11 mouse cellular contexts compared by ENCODE assay signal in genomic region chr15:99814554-99815260, GRCm38 (mm10). TPM values are rescaled to one million over a fixed set of nuclear protein-coding genes. Genes with fewer than 3 reads are reported as not detected.
DNase-seq lines count a peak whose midpoint lies in the region; ATAC-seq and TF ChIP-seq lines count a peak whose summit lies in the region.
"Had no signal": no experiment of that assay in that cellular context is flagged by ENCODE, and none has a peak within 500 bp of the region (broad histone marks: within the 10 kb centered on the region; RNA-seq: fewer than 3 reads in every experiment).

No protein-coding gene starts in this region.

- H3K9me3 ChIP-seq in embryonic facial prominence, embryonic 15.5 days (replicated peaks), result no peaks in the 10 kb centered on the region
- peaks cover 12% of the 10 kb centered on the region; the same call in 1 of the 2 replicates for H3K9me3 ChIP-seq in embryonic facial prominence, embryonic 10.5 days
- no peaks in the 10 kb centered on the region for H3K9me3 ChIP-seq in neural tube, embryonic 13.5 days
- no peaks in the 10 kb centered on the region for H3K9me3 ChIP-seq in stomach, postnatal 0 days (ENCODE audit: control insufficient read depth, low read length)
- H3K9me3 ChIP-seq: heart, embryonic 15.5 days had no signal

- H3K4me1 ChIP-seq in embryonic facial prominence, embryonic 15.5 days, result peaks cover 37% of the 10 kb centered on the region
- H3K4me1 ChIP-seq in embryonic facial prominence, embryonic 10.5 days, result peaks cover 40% of the 10 kb centered on the region
- H3K4me1 ChIP-seq in neural tube, embryonic 13.5 days (replicated peaks), result peaks cover 23% of the 10 kb centered on the region
- peaks cover 6% of the 10 kb centered on the region; the same call in 1 of the 2 replicates for H3K4me1 ChIP-seq in stomach, postnatal 0 days (replicated peaks; ENCODE audit: control insufficient read depth, insufficient read depth)

- no peak for ATAC-seq in embryonic facial prominence, embryonic 15.5 days (ENCODE audit: insufficient number of reproducible peaks, low FRiP score, low TSS enrichment, low read depth)
- no peak for ATAC-seq in neural tube, embryonic 13.5 days (ENCODE audit: low read depth)
- ATAC-seq in stomach, postnatal 0 days (ENCODE audit: low FRiP score, low TSS enrichment), result no peak; the same call in 1 of the 2 replicates

- H3K9ac ChIP-seq in embryonic facial prominence, embryonic 15.5 days, result no peak overlapping the region
- H3K9ac ChIP-seq in neural tube, embryonic 13.5 days, result 0 out of 2 replicates have a peak overlapping the region, but pooled peaks have one; percentile 8
- no peak overlapping the region for H3K9ac ChIP-seq in stomach, postnatal 0 days (ENCODE audit: low read length)
- H3K9ac ChIP-seq: heart, embryonic 15.5 days had no signal

- peak overlapping the region; percentile 58 for H3K27ac ChIP-seq in embryonic facial prominence, embryonic 15.5 days (replicated peaks)
- no peak overlapping the region for H3K27ac ChIP-seq in embryonic facial prominence, embryonic 10.5 days (replicated peaks)
- 0 out of 2 replicates have a peak overlapping the region, but pooled peaks have one; percentile 38 for H3K27ac ChIP-seq in neural tube, embryonic 13.5 days (replicated peaks)
- peak overlapping the region; percentile 77 for H3K27ac ChIP-seq in stomach, postnatal 0 days (replicated peaks)
- H3K27ac ChIP-seq: heart, embryonic 15.5 days had no signal

- peaks cover 26% of the 10 kb centered on the region for H3K36me3 ChIP-seq in embryonic facial prominence, embryonic 15.5 days
- H3K36me3 ChIP-seq in embryonic facial prominence, embryonic 10.5 days (replicated peaks), result peaks cover 60% of the 10 kb centered on the region
- peaks cover 7% of the 10 kb centered on the region; the same call in 1 of the 2 replicates for H3K36me3 ChIP-seq in neural tube, embryonic 13.5 days
- no peaks in the 10 kb centered on the region for H3K36me3 ChIP-seq in stomach, postnatal 0 days (ENCODE audit: control insufficient read depth, insufficient read depth, low read length)

- TF ChIP-seq EP300 in stomach, postnatal 0 days (optimal IDR thresholded peaks at IDR 0.05), result no peak

- TF ChIP-seq CTCF in stomach, postnatal 0 days (IDR thresholded peaks at IDR 0.05; ENCODE audit: low read depth), result no peak

- DNase-seq in embryonic facial prominence, embryonic 10.5 days (ENCODE audit: low spot score), result no peak
- no peak for DNase-seq in neural tube, embryonic 10.5 days (ENCODE audit: extremely low spot score, low spot score)
- DNase-seq in lung, postnatal 10 days, result peak; percentile 53
- DNase-seq in stomach, postnatal 0 days (ENCODE audit: low spot score), result no peak
- DNase-seq in cerebellum, adult 18-20 months, result no peak
- DNase-seq in urinary bladder, adult 2 months (ENCODE audit: low spot score), result no peak
- DNase-seq: cerebellum, postnatal 25 days had no signal

- no peaks in the 10 kb centered on the region for H3K27me3 ChIP-seq in embryonic facial prominence, embryonic 15.5 days
- no peaks in the 10 kb centered on the region for H3K27me3 ChIP-seq in embryonic facial prominence, embryonic 10.5 days (replicated peaks; ENCODE audit: low read depth, poor library complexity, severe bottlenecking)
- H3K27me3 ChIP-seq in neural tube, embryonic 13.5 days, result no peaks in the 10 kb centered on the region
- no peaks in the 10 kb centered on the region for H3K27me3 ChIP-seq in stomach, postnatal 0 days (ENCODE audit: control insufficient read depth, insufficient read depth, low read length)
- H3K27me3 ChIP-seq: heart, embryonic 15.5 days had no signal

- no peak overlapping the region for H3K4me3 ChIP-seq in embryonic facial prominence, embryonic 15.5 days (replicated peaks)
- no peak overlapping the region for H3K4me3 ChIP-seq in embryonic facial prominence, embryonic 10.5 days
- no peak overlapping the region for H3K4me3 ChIP-seq in neural tube, embryonic 13.5 days
- no peak overlapping the region for H3K4me3 ChIP-seq in stomach, postnatal 0 days (ENCODE audit: low read depth, low read length)
- H3K4me3 ChIP-seq: heart, embryonic 15.5 days; megakaryocyte, embryonic 14.5 days had no signal

- 77% methylated on average over 24 of the region's 24 CpGs for WGBS in embryonic facial prominence, embryonic 15.5 days
- WGBS in embryonic facial prominence, embryonic 10.5 days, result 95% methylated on average over 24 of the region's 24 CpGs
- 89% methylated on average over 24 of the region's 24 CpGs for WGBS in neural tube, embryonic 13.5 days
- 63% methylated on average over 24 of the region's 24 CpGs for WGBS in stomach, postnatal 0 days

- H3K4me2 ChIP-seq in embryonic facial prominence, embryonic 15.5 days (replicated peaks), result 0 out of 2 replicates have a peak overlapping the region, but pooled peaks have one; percentile 4
- H3K4me2 ChIP-seq in neural tube, embryonic 13.5 days, result no peak overlapping the region
- H3K4me2 ChIP-seq in stomach, postnatal 0 days (replicated peaks; ENCODE audit: low read depth), result no peak overlapping the region
- H3K4me2 ChIP-seq: heart, embryonic 15.5 days had no signal

RNA-seq across cellular contexts. Expression of gene Cers5, which starts 42.0 kb away (rescaled TPM):
- polyA plus RNA-seq in embryonic facial prominence, embryonic 15.5 days (2015; fragmentation: Nextera tagmentation; extraction: Ambion mirVana), result 73.7 and 78.3 TPM in 2 replicates
- 60.2 and 63.8 TPM in 2 replicates for polyA plus RNA-seq in embryonic facial prominence, embryonic 10.5 days (2016; fragmentation: Nextera tagmentation; extraction: Ambion mirVana)
- 77.2 and 77.6 TPM in 2 replicates for polyA plus RNA-seq in neural tube, embryonic 13.5 days (2015; fragmentation: Nextera tagmentation; extraction: Ambion mirVana)
- 32.2 and 33.6 TPM in 2 replicates for polyA plus RNA-seq in stomach, postnatal 0 days (2015; fragmentation: Nextera tagmentation; extraction: Ambion mirVana)
- 35.4 and 43.3 TPM in 2 replicates for polyA plus RNA-seq in urinary bladder, adult 2 months (2012; rRNA removed)
